Mouse (Mus musculus) cortical plate, adult 2 months (tissue): ENCODE data around the gene Shkbp1.

Source experiments
- CTCF ChIP-seq: fragments of 200-500 bp; IDR thresholded peaks from 2 replicates; pipeline ENCODE4 v1.5.1; 2011; ENCODE audit warnings: mild to moderate bottlenecking, control low read depth, low read length; ENCODE audit not compliant: insufficient read depth; ENCODE audit errors: extremely low read depth
- POLR2A ChIP-seq: fragments of 200-500 bp; IDR thresholded peaks from 2 replicates; pipeline ENCODE4 v1.6.1; 2011; ENCODE audit warnings: mild to moderate bottlenecking, low read length, control low read depth; ENCODE audit not compliant: insufficient read depth; ENCODE audit errors: extremely low read depth

GRCm38 (mm10) chr7:27400545-27400944, 44.7 kb upstream of the Shkbp1 start:
- TF ChIP-seq POLR2A = no peak
- no peak for TF ChIP-seq CTCF
